Mouse (Mus musculus) lung, postnatal 0 days (tissue): ENCODE results near the gene Dusp1.

Experiments
- CTCF ChIP-seq: IDR thresholded peaks from 2 replicates; pipeline ENCODE4 v1.5.1; 2016; ENCODE audit warnings: antibody characterized with exemption, mild to moderate bottlenecking
- EP300 ChIP-seq: IDR thresholded peaks from 2 replicates; pipeline ENCODE4 v1.6.1; 2016; ENCODE audit warnings: antibody characterized with exemption, mild to moderate bottlenecking, control low read depth

DNA sequence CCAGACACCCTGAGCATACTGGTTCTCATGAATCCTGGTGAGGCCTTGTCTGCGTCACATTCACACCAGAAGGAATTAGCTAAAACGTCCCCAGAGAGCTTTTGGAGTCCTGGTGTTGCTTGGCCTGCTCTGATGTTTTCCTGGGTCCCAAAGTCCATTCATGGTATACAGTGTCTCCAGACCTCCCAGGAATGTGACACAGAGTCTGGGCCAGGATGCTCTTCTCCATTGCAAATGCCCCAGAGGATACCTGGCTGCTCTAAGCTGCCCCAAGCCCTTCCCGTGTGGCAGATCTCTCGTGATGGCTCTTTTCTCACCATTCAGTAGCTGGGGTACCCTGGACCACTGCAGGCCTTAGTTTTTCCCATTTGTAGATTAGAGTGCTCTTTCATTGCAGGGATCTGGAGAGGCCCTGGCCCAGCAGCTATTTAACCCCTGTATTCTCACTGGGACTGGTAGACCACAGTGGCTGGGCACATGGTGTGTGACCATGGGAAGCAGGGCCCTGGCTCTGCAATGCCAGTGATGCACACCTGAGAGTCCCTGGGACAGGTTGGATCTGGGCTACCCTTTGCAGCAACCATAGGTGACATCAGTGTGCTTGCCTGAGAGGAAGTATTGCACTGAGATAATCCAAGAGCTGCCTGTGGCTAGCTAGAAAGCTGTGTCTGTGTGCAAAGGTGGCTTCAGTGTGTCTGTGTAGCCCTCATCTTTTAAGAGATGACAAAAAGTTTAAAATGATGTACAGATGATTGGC is 7.8 kb upstream of the Dusp1 start:
- TF ChIP-seq CTCF, result no peak
- no peak for TF ChIP-seq EP300
